Mouse (Mus musculus) embryonic facial prominence, embryonic 12.5 days (tissue): Measurements from ENCODE around the gene Homer3. TPM values are rescaled to one million over a fixed set of nuclear protein-coding genes. Genes with fewer than 3 reads are reported as not detected.
A peak's percentile ranks its signal among the peaks of the same experiment; 100 is the strongest.

Experiments used
- ATAC-seq: fragments of 200-750 bp; cut with Nextera tagmentation; 2 replicates; pipeline ENCODE4 v1.8.0; 2017; ENCODE audit not compliant: insufficient number of reproducible peaks, insufficient read depth, low FRiP score, low TSS enrichment
- H3K27ac ChIP-seq: fragments of 300-500 bp; sonication (generic); 2 replicates; pipeline ENCODE4 v1.5.1; 2016; ENCODE audit warnings: mild to moderate bottlenecking
- H3K27me3 ChIP-seq: fragments of 300-500 bp; sonication (generic); 2 replicates; pipeline ENCODE4 v1.6.1; 2016; ENCODE audit warnings: mild to moderate bottlenecking, moderate library complexity
- H3K36me3 ChIP-seq: fragments of 300-500 bp; sonication (generic); 2 replicates; pipeline ENCODE4 v1.6.1; 2016; ENCODE audit warnings: mild to moderate bottlenecking
- H3K4me1 ChIP-seq: fragments of 300-500 bp; sonication (generic); 2 replicates; pipeline ENCODE4 v1.6.1; 2016
- H3K4me2 ChIP-seq: fragments of 300-500 bp; sonication (generic); replicated peaks from 2 replicates; pipeline ENCODE4 v1.6.1; 2016; ENCODE audit warnings: mild to moderate bottlenecking, moderate library complexity
- H3K4me3 ChIP-seq: fragments of 300-500 bp; sonication (generic); 2 replicates; pipeline ENCODE4 v1.5.1; 2016; ENCODE audit warnings: mild to moderate bottlenecking
- H3K9ac ChIP-seq: fragments of 300-500 bp; sonication (generic); 2 replicates; pipeline ENCODE4 v1.6.1; 2016; ENCODE audit warnings: mild to moderate bottlenecking, moderate library complexity
- H3K9me3 ChIP-seq: fragments of 300-500 bp; sonication (generic); 2 replicates; pipeline ENCODE4 v1.6.1; 2016; ENCODE audit warnings: mild to moderate bottlenecking, moderate library complexity
- WGBS: fragments of 180-500 bp; shearing (Covaris S2); methylation state at CpG from one replicate; pipeline ENCODE4 v1.1.7; 2016; 5-methylcytosine and 5-hydroxymethylcytosine counted together
- polyA plus RNA-seq: library from polyadenylated mRNA; unstranded; fragments of >200 nt; fragmentation: Nextera tagmentation; extraction: Ambion mirVana; gene quantifications from 2 replicates; pipeline ENCODE4 v1.2.1, GENCODE M21; 2016

The Homer3 gene
- polyA plus RNA-seq, 1 experiment from 2014 or later: 89.6 TPM

GRCm38 (mm10) chr8:70267674-70268073, 15.0 kb upstream of the Homer3 start:
- H3K9me3 ChIP-seq: no peaks in the 10 kb centered on the region
- H3K4me2 ChIP-seq: no peak overlapping the region
- H3K36me3 ChIP-seq: peaks cover 32% of the 10 kb centered on the region
- H3K4me1 ChIP-seq: no peaks in the 10 kb centered on the region
- no peak for ATAC-seq
- no peaks in the 10 kb centered on the region for H3K27me3 ChIP-seq
- WGBS: 86% methylated on average over 3 of the region's 3 CpGs
- no peak overlapping the region for H3K9ac ChIP-seq
- H3K27ac ChIP-seq: no peak overlapping the region
- H3K4me3 ChIP-seq: no peak overlapping the region

DNA sequence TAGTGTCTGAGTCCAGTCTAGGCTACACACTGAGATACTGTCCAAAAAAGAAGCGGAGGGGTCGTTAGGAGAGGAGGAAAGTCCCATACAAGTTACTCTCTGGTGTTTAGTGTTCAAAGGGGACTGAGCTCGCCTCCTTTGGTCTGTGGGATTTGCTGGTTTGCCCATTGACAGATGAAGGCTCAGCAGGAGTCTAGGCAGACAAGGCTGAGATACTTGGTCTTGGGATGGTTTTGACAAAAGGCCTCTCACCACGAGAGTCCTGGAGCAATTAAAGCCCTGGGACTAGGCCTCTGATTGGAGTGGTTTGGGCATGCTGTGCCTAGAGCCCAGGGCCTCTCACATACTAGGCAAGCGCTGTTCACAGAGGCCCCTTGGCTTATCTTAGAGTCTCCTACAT, 14.3 kb upstream of the Homer3 start:
- ATAC-seq: no peak
- Histone ChIP-seq H3K9ac (no peak overlapping the region), H3K4me1 (no peaks in the 10 kb centered on the region), H3K4me2 (no peak overlapping the region), H3K36me3 (peaks cover 26% of the 10 kb centered on the region), H3K27me3 (no peaks in the 10 kb centered on the region), H3K9me3 (no peaks in the 10 kb centered on the region), H3K27ac (no peak overlapping the region; the same call in 1 of the 2 replicates), H3K4me3 (no peak overlapping the region)
- 56% methylated on average over 5 of the region's 5 CpGs for WGBS

GRCm38 (mm10) chr8:70268799-70269565, 13.6 kb upstream of the Homer3 start:
- no peak overlapping the region; the same call in 1 of the 2 replicates for H3K27ac ChIP-seq
- H3K27me3 ChIP-seq: no peaks in the 10 kb centered on the region
- no peaks in the 10 kb centered on the region for H3K9me3 ChIP-seq
- ATAC-seq: no peak
- H3K4me2 ChIP-seq: no peak overlapping the region
- H3K4me1 ChIP-seq: no peaks in the 10 kb centered on the region
- H3K36me3 ChIP-seq: peaks cover 19% of the 10 kb centered on the region
- WGBS: 50% methylated on average over 11 of the region's 11 CpGs
- no peak overlapping the region for H3K9ac ChIP-seq
- no peak overlapping the region for H3K4me3 ChIP-seq

DNA sequence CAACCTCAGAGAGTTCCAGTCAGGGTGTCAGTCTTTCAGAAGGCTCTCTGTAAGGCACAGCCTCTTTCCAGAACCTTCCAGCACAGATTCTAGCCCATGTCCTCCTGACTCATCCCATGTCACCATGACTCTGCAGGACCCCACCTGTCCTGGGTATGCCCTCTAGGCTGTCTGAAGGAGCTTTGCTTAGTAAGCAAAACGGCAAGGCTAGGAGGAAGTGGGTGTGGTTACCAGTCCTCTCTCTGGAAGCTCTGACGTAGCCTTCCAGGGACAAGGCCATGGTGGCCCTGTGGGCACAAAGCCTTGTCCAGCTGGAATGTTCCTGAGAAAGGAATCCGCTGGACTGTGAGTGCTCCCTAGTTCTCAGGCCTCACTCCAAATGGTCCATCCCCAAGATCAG, 9.7 kb upstream of the Homer3 start:
- H3K36me3 ChIP-seq: no peaks in the 10 kb centered on the region

DNA sequence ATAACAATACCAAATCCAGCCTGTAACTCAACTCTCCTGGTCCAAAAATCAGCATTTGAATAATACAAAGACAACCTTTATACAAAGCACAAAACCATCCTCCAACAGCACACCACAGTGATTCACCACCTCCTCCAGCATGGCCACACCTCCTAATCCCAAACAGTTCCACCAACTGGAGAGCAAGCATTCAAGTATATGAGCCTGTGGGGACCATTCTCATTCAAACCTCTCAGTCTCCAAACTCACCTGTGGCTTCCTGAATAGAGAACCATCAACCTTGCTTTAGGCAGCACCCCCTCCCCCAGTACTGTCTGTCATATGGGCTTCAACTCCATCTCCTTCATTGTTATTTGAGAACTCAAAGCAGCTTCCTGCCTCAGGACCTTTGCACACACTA, 8.3 kb upstream of the Homer3 start:
- Histone ChIP-seq H3K4me3 (no peak overlapping the region), H3K27me3 (no peaks in the 10 kb centered on the region), H3K4me2 (no peak overlapping the region), H3K4me1 (no peaks in the 10 kb centered on the region; the same call in 1 of the 2 replicates), H3K27ac (no peak overlapping the region), H3K9ac (no peak overlapping the region), H3K36me3 (no peaks in the 10 kb centered on the region), H3K9me3 (no peaks in the 10 kb centered on the region)
- ATAC-seq: no peak

More for the DNA sequence above, 9.7 kb upstream of the Homer3 start:
- Histone ChIP-seq H3K4me2 (no peak overlapping the region), H3K4me3 (no peak overlapping the region), H3K9ac (no peak overlapping the region), H3K4me1 (no peaks in the 10 kb centered on the region; the same call in 1 of the 2 replicates), H3K27ac (no peak overlapping the region), H3K27me3 (no peaks in the 10 kb centered on the region), H3K9me3 (no peaks in the 10 kb centered on the region)
- no peak for ATAC-seq
- WGBS: 44% methylated on average over 3 of the region's 3 CpGs

DNA sequence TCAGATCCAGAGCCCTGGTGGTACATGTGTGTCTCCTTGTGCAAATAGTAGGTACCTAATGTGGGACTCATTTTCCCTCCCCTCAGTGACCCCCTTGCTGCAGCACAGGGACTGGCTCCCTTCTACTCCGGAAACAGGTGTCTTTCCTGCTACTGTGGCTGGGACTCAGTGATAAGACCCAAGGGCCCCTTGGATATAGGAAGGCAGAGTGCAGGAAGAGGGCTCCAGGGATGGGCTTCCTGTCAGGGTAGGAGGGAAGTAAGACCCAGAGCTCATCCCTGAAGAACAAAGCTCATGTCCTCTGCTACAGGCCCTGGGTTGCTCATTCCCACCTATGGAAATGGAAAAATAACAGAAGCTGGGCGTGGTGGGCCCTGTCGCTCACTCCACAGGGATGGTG, 6.2 kb upstream of the Homer3 start:
- H3K4me1 ChIP-seq: no peaks in the 10 kb centered on the region; the same call in 1 of the 2 replicates
- H3K4me2 ChIP-seq: no peak overlapping the region
- H3K4me3 ChIP-seq: no peak overlapping the region

DNA sequence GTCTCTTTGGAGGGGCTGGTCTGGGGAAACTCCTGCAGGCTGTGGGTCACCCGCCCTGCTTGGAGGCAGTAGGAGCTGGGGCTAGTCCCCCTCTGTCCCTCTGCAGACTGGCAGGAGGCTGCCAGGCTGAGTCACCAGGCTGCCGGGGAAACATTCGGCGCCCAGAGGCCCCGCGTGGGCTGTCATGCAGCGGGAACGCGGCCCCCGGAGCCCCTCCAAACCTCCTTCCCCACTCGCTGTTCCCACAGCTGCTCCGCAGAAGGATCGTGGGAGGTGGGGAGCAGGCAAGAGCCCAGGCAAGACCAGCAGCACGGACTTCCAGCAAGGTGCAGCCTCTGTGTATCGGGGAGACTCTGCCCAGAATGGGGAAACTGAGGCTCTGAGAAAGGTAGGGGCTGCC, 4.5 kb upstream of the Homer3 start:
- Histone ChIP-seq H3K4me1 (no peaks in the 10 kb centered on the region; the same call in 1 of the 2 replicates), H3K4me3 (no peak overlapping the region), H3K9ac (no peak overlapping the region), H3K36me3 (no peaks in the 10 kb centered on the region), H3K9me3 (no peaks in the 10 kb centered on the region), H3K27ac (no peak overlapping the region), H3K4me2 (no peak overlapping the region), H3K27me3 (no peaks in the 10 kb centered on the region)
- no peak for ATAC-seq
- WGBS: 67% methylated on average over 15 of the region's 15 CpGs

More for the DNA sequence above, 6.2 kb upstream of the Homer3 start:
- Histone ChIP-seq H3K36me3 (no peaks in the 10 kb centered on the region), H3K27ac (no peak overlapping the region), H3K9ac (no peak overlapping the region), H3K27me3 (no peaks in the 10 kb centered on the region), H3K9me3 (no peaks in the 10 kb centered on the region)
- no peak for ATAC-seq
- 81% methylated on average over 3 of the region's 3 CpGs for WGBS

GRCm38 (mm10) chr8:70279266-70279665, 3.4 kb upstream of the Homer3 start:
- Histone ChIP-seq H3K36me3 (no peaks in the 10 kb centered on the region), H3K9me3 (no peaks in the 10 kb centered on the region), H3K27me3 (no peaks in the 10 kb centered on the region), H3K27ac (peak overlapping the region; percentile 26; the same call in 1 of the 2 replicates), H3K4me2 (no peak overlapping the region), H3K9ac (no peak overlapping the region), H3K4me3 (no peak overlapping the region), H3K4me1 (peaks cover 8% of the 10 kb centered on the region)
- no peak for ATAC-seq
- 45% methylated on average over 8 of the region's 8 CpGs for WGBS

DNA sequence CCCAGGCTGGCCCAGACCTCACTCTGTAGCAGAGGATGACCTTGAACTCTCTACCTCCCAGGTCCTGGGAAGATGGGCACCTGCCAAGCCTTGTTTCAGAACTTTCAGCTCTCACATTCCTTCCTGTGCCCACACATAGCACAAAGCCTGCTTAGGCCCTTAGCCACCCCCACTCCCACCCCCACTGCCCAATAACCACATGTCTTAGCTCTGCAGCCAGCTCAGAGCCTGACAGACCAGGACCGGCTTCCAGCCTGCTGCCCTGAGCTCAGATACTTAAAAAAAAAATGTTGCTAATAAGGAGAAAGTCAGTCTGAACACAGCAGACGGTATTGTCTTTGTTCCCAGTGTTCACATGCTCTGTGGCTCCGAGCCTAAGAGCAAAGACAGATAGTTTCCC, 1.6 kb upstream of the Homer3 start:
- no peak for ATAC-seq
- Histone ChIP-seq H3K36me3 (peaks cover 15% of the 10 kb centered on the region), H3K27ac (no peak overlapping the region), H3K4me1 (peaks cover 14% of the 10 kb centered on the region), H3K4me2 (no peak overlapping the region), H3K4me3 (no peak overlapping the region), H3K27me3 (no peaks in the 10 kb centered on the region), H3K9ac (no peak overlapping the region), H3K9me3 (no peaks in the 10 kb centered on the region)
- 44% methylated on average over 3 of the region's 3 CpGs for WGBS

GRCm38 (mm10) chr8:70283136-70284077, 780 bp downstream of the Homer3 start:
- Histone ChIP-seq H3K27ac (peak overlapping the region; percentile 75), H3K36me3 (peaks cover 38% of the 10 kb centered on the region), H3K9ac (peak overlapping the region; percentile 91), H3K4me1 (peaks cover 14% of the 10 kb centered on the region), H3K4me3 (peak overlapping the region; percentile 86), H3K4me2 (peak overlapping the region; percentile 86), H3K27me3 (no peaks in the 10 kb centered on the region), H3K9me3 (no peaks in the 10 kb centered on the region; the same call in 1 of the 2 replicates)
- WGBS: under 1% methylated on average over 55 of the region's 55 CpGs
- ATAC-seq: peak; percentile 62

GRCm38 (mm10) chr8:70284421-70284820, 1.8 kb downstream of the Homer3 start:
- Histone ChIP-seq H3K4me1 (peaks cover 14% of the 10 kb centered on the region), H3K9ac (no peak overlapping the region), H3K4me3 (no peak overlapping the region), H3K27ac (no peak overlapping the region), H3K4me2 (peak overlapping the region; percentile 86), H3K36me3 (peaks cover 48% of the 10 kb centered on the region), H3K9me3 (no peaks in the 10 kb centered on the region; the same call in 1 of the 2 replicates), H3K27me3 (no peaks in the 10 kb centered on the region)
- no peak for ATAC-seq
- 82% methylated on average over 5 of the region's 5 CpGs for WGBS
